Mouse (Mus musculus) ES-E14 (cell line): Measurements from ENCODE around the gene Spint4. TPM values are rescaled to one million over a fixed set of nuclear protein-coding genes. Genes with fewer than 3 reads are reported as not detected.

Experiments
- DNase-seq: peaks from one replicate; pipeline ENCODE4 v3.0.0-alpha.2; 2013; ENCODE audit warnings: low read depth, low spot score
- H3K27ac ChIP-seq: 2 replicates; pipeline ENCODE4 v1.5.1; 2012; ENCODE audit warnings: low read depth, mild to moderate bottlenecking, low read length, moderate library complexity, mixed read lengths; ENCODE audit not compliant: poor library complexity, insufficient read depth, severe bottlenecking
- H3K36me3 ChIP-seq: 2 replicates; pipeline ENCODE4 v1.6.1; 2012; ENCODE audit warnings: mild to moderate bottlenecking, low read length, moderate library complexity, mixed read lengths; ENCODE audit not compliant: control insufficient read depth, poor library complexity, insufficient read depth, severe bottlenecking
- H3K4me1 ChIP-seq, 2 experiments: fragments of 150-350 bp in 1 of 2; sonication (generic) in 1 of 2; 2 replicates each; pipeline ENCODE4 v1.6.1; 2012; ENCODE audit warnings: low read length in 2 of 2, mild to moderate bottlenecking in 1 of 2, mixed read lengths in 1 of 2; ENCODE audit not compliant: control insufficient read depth in 2 of 2, insufficient read depth in 2 of 2, poor library complexity in 1 of 2
- H3K4me3 ChIP-seq, 2 experiments: fragments of 150-350 bp in 1 of 2; sonication (generic) in 1 of 2; 2 replicates each; pipeline ENCODE4 v1.5.1; 2012; ENCODE audit warnings: low read length in 2 of 2, low read depth in 1 of 2, mild to moderate bottlenecking in 1 of 2, mixed read lengths in 1 of 2; ENCODE audit not compliant: insufficient read depth in 1 of 2, poor library complexity in 1 of 2, severe bottlenecking in 1 of 2
- H3K9ac ChIP-seq: 2 replicates; pipeline ENCODE4 v1.6.1; 2012; ENCODE audit warnings: low read depth, mild to moderate bottlenecking, low read length, mixed read lengths; ENCODE audit not compliant: poor library complexity, insufficient read depth, severe bottlenecking
- H3K9me3 ChIP-seq: fragments of 150-350 bp; sonication (generic); 2 replicates; pipeline ENCODE4 v1.6.1; 2012; ENCODE audit warnings: low read depth, mild to moderate bottlenecking, low read length; ENCODE audit not compliant: control insufficient read depth, insufficient read depth
- CHD2 ChIP-seq: IDR thresholded peaks from 2 replicates; pipeline ENCODE4 v1.6.1; 2014; ENCODE audit warnings: mild to moderate bottlenecking, low read depth, low read length, inconsistent platforms
- HCFC1 ChIP-seq: IDR thresholded peaks from 2 replicates; pipeline ENCODE4 v1.6.1; 2012; ENCODE audit warnings: low read length, inconsistent platforms, borderline replicate concordance; ENCODE audit not compliant: insufficient read depth
- MAFK ChIP-seq: IDR thresholded peaks from 2 replicates; pipeline ENCODE4 v1.6.1; 2014; ENCODE audit warnings: mild to moderate bottlenecking, low read depth, low read length, inconsistent platforms; ENCODE audit not compliant: insufficient read depth
- ZC3H11A ChIP-seq: IDR thresholded peaks from 2 replicates; pipeline ENCODE4 v1.6.1; 2012; ENCODE audit warnings: low read depth, mild to moderate bottlenecking, inconsistent platforms, low read length, borderline replicate concordance
- ZNF384 ChIP-seq: IDR thresholded peaks from 2 replicates; pipeline ENCODE4 v1.6.1; 2012; ENCODE audit warnings: low read depth, low read length, inconsistent platforms
- in situ Hi-C, 2 experiments: fragments of 600-800 bp; cut with MboI; formaldehyde crosslinking; loops; one replicate each; pipeline ENCODE4 v1.15.1; 2025; ENCODE audit warnings: low sequenced_read_pairs in 2 of 2, inconsistent platforms in 1 of 2; ENCODE audit not compliant: unreplicated experiment in 2 of 2
- total RNA-seq: library from RNA; depleted of rRNA; stranded (reverse); fragments of 300-350 nt; gene quantifications from 2 replicates; pipeline ENCODE4 v1.2.3, GENCODE M21; 2012

The Spint4 gene
- total RNA-seq, 1 experiment: not detected

GRCm38 (mm10) chr2:164678848-164679625 lies 19.3 kb upstream of the Spint4 start:
- Histone ChIP-seq H3K4me3 (peak overlapping the region in 1 of 2 experiments; percentile 29; a peak in 1 of 4 replicates), H3K9ac (no peak overlapping the region), H3K4me1 (no peaks in the 10 kb centered on the region; a peak in 1 of 4 replicates), H3K27ac (no peak overlapping the region), H3K36me3 (no peaks in the 10 kb centered on the region), H3K9me3 (no peaks in the 10 kb centered on the region)
- in situ Hi-C loops: no loop called here
- TF ChIP-seq CHD2: no peak
- TF ChIP-seq ZNF384: no peak
- TF ChIP-seq HCFC1: no peak
- TF ChIP-seq ZC3H11A: no peak
- TF ChIP-seq MAFK: no peak
- DNase-seq: peak; percentile 56

DNA sequence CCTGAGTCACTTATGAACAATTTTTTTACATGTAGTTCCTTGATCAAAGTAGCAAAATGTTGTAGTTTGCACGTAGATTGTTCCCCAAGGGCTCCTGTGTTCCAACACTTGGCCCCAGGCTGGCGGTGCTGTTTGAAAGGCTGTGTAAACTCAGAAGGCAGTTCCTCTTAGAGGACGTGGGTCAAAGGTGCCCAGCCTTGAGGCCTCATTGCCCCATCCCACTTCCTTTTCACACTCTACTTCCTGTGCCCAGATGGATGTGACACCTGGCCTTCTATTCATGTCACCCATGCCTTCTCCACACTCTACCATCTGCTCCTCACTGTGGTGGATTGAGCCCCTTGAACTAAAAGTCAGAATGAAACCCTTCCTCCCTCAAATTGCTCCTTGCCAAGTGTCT lies 18.4 kb upstream of the Spint4 start:
- TF ChIP-seq ZC3H11A (no peak), CHD2 (no peak), ZNF384 (no peak), MAFK (no peak), HCFC1 (no peak)
- H3K27ac ChIP-seq: no peak overlapping the region
- no peak for DNase-seq
- H3K36me3 ChIP-seq: no peaks in the 10 kb centered on the region
- in situ Hi-C loops: no loop called here
- no peak overlapping the region for H3K4me3 ChIP-seq
- no peaks in the 10 kb centered on the region for H3K9me3 ChIP-seq
- H3K4me1 ChIP-seq: no peaks in the 10 kb centered on the region; a peak in 1 of 4 replicates
- no peak overlapping the region for H3K9ac ChIP-seq

DNA sequence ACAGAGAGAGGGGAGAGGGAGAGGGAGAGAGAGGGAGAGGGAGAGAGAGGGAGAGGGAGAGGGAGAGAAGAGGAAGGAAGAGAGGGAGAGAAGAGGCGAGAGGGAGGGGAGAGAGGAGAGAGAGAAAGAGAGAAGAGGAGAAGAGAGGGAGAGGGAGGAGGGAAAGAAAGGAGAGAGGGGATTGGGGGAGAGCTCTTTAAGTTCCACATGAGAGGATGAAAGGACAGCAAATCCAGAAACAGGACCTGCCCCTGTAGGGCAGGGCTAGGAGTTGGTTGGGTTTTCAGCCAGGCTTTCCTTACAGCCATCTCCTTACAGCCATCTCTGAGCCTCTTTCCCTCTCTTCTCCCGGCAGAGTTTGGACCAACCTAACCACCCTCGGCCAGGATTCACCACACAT lies 13.5 kb upstream of the Spint4 start, which contains the start of gene Wfdc13:
TSS of gene Wfdc13 (plus strand) at position 301 of the 400 bp plus-strand sequence.
- Histone ChIP-seq H3K4me1 (no peaks in the 10 kb centered on the region), H3K9me3 (no peaks in the 10 kb centered on the region), H3K4me3 (no peak within 1 kb of the TSS), H3K9ac (no peak within 1 kb of the TSS), H3K36me3 (no peaks in the 10 kb centered on the region), H3K27ac (no peak within 1 kb of the TSS)
- no peak for TF ChIP-seq ZC3H11A
- TF ChIP-seq CHD2: no peak
- no peak for TF ChIP-seq ZNF384
- no peak for TF ChIP-seq MAFK
- no peak for TF ChIP-seq HCFC1
- in situ Hi-C loops: no loop called here
- no peak for DNase-seq

DNA sequence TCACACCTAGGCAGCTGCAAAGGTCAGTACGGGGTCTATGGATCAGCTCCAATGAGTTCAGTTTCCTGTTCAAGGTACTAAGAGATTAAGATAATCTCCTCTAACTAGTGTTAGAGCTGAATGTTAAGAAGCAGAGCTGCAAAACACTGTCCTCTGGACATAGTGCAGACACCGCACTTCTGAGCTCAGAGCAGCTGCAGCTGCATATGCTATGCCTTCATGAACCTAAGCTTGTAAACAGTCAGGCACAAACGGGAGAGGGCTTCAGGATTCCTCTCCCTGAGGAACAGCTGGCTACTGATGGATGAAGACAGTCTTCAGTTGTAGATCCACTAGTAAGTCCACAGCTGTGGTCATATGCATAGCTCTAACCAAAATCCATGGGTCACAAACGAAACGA lies 2.7 kb downstream of the Spint4 start:
- no peak for TF ChIP-seq ZC3H11A
- in situ Hi-C loops: no loop called here
- H3K9me3 ChIP-seq: no peaks in the 10 kb centered on the region
- H3K36me3 ChIP-seq: no peaks in the 10 kb centered on the region
- H3K4me3 ChIP-seq: no peak overlapping the region
- DNase-seq: no peak
- no peak overlapping the region for H3K9ac ChIP-seq
- H3K27ac ChIP-seq: no peak overlapping the region
- no peaks in the 10 kb centered on the region for H3K4me1 ChIP-seq

DNA sequence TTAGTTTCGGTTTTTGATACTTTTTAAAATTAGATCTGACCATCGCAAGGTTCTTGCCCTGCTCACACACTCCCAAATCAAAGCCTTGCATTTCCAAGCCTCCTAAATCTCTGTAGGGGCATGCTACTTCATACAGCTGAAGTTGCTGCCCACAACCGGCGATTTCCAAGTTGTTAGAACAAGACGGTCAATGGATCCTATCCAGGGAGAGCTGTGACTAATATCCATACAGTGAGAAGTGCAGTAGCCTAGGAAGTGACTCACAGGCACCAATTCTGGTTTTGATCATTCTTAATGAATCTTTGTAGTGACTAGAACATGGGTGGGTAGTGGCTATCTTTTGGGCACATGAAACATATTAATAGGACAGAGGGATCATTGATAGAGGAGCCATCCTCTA lies 3.5 kb downstream of the Spint4 start:
- H3K9me3 ChIP-seq: no peaks in the 10 kb centered on the region
- no peak for DNase-seq

More for the DNA sequence above, 3.5 kb downstream of the Spint4 start:
- TF ChIP-seq MAFK (no peak), CHD2 (no peak), ZC3H11A (no peak), ZNF384 (no peak), HCFC1 (no peak)
- Histone ChIP-seq H3K27ac (no peak overlapping the region), H3K4me1 (no peaks in the 10 kb centered on the region), H3K9ac (no peak overlapping the region), H3K36me3 (no peaks in the 10 kb centered on the region), H3K4me3 (no peak overlapping the region)
- in situ Hi-C loops: no loop called here
